Mouse (Mus musculus): Measurements from ENCODE around the gene Gadd45b.
A peak's percentile ranks its signal among the peaks of the same experiment; 100 is the strongest.

The Gadd45b gene

GRCm38 (mm10) chr10:80935241-80935640 is 5.4 kb downstream of the Gadd45b start:
- DNase-seq (ENCODE audit: low read depth, low spot score) = no peak

- no peak for DNase-seq (ENCODE audit: low read depth, low spot score)
Measured at GRCm38 (mm10) chr10:80935698-80936097, 5.8 kb downstream of the Gadd45b start.

- no peak for DNase-seq (ENCODE audit: low read depth, low spot score)
Measured at GRCm38 (mm10) chr10:80936135-80936809, 6.4 kb downstream of the Gadd45b start.

GRCm38 (mm10) chr10:80936810-80937164 is 6.9 kb downstream of the Gadd45b start:
- DNase-seq (ENCODE audit: low read depth, low spot score) = no peak

- DNase-seq (ENCODE audit: low read depth, low spot score) = no peak
Measured at GRCm38 (mm10) chr10:80937646-80938045, 7.8 kb downstream of the Gadd45b start.

GRCm38 (mm10) chr10:80938831-80939550 is 9.1 kb downstream of the Gadd45b start:
- DNase-seq (ENCODE audit: low read depth, low spot score) = no peak

GRCm38 (mm10) chr10:80939671-80940070 is 9.8 kb downstream of the Gadd45b start:
- DNase-seq (ENCODE audit: low read depth, low spot score) = peak; percentile 89

GRCm38 (mm10) chr10:80940320-80940987 is 10.6 kb downstream of the Gadd45b start:
- no peak for DNase-seq (ENCODE audit: low read depth, low spot score)

GRCm38 (mm10) chr10:80940988-80941347 is 11.1 kb downstream of the Gadd45b start:
- no peak for DNase-seq (ENCODE audit: low read depth, low spot score)

- no peak for DNase-seq (ENCODE audit: low read depth, low spot score)
Measured at GRCm38 (mm10) chr10:80942919-80943318, 13.0 kb downstream of the Gadd45b start.

GRCm38 (mm10) chr10:80943701-80944100 is 13.8 kb downstream of the Gadd45b start:
- DNase-seq (ENCODE audit: low read depth, low spot score) = no peak

- DNase-seq (ENCODE audit: low read depth, low spot score) = no peak
Measured at GRCm38 (mm10) chr10:80944231-80944630, 14.4 kb downstream of the Gadd45b start.

GRCm38 (mm10) chr10:80946684-80947437 is 17.0 kb downstream of the Gadd45b start:
- no peak for DNase-seq (ENCODE audit: low read depth, low spot score)

GRCm38 (mm10) chr10:80947802-80948201 is 17.9 kb downstream of the Gadd45b start:
- DNase-seq (ENCODE audit: low read depth, low spot score) = no peak

GRCm38 (mm10) chr10:80948570-80948969 is 18.7 kb downstream of the Gadd45b start:
- DNase-seq (ENCODE audit: low read depth, low spot score) = no peak

GRCm38 (mm10) chr10:80949081-80949480 is 19.2 kb downstream of the Gadd45b start:
- no peak for DNase-seq (ENCODE audit: low read depth, low spot score)

GRCm38 (mm10) chr10:80950314-80950713 is 20.4 kb downstream of the Gadd45b start:
- DNase-seq (ENCODE audit: low read depth, low spot score) = no peak

- DNase-seq (ENCODE audit: low read depth, low spot score) = no peak
Measured at GRCm38 (mm10) chr10:80951761-80952390, 22.0 kb downstream of the Gadd45b start.

GRCm38 (mm10) chr10:80952449-80952848 is 22.6 kb downstream of the Gadd45b start:
- DNase-seq (ENCODE audit: low read depth, low spot score) = no peak

GRCm38 (mm10) chr10:80954415-80954814 is 24.5 kb downstream of the Gadd45b start:
- no peak for DNase-seq (ENCODE audit: low read depth, low spot score)

GRCm38 (mm10) chr10:80954843-80955242 is 25.0 kb downstream of the Gadd45b start:
- DNase-seq (ENCODE audit: low read depth, low spot score) = no peak

GRCm38 (mm10) chr10:80955536-80955935 is 25.7 kb downstream of the Gadd45b start:
- peak; percentile 77 for DNase-seq (ENCODE audit: low read depth, low spot score)

Data from mesoderm, embryonic 11.5 days (tissue).